Mouse (Mus musculus): ENCODE data around the gene 2900011O08Rik. TPM values are rescaled to one million over a fixed set of nuclear protein-coding genes. Genes with fewer than 3 reads are reported as not detected.
"Not testable (repeated sequence)": the region's sequence is repeated elsewhere in the genome, so short reads cannot be mapped to it uniquely, and the experiment has no call there.

2900011O08Rik gene
- polyA plus RNA-seq, 1 experiment from 2014 or later, result 0.63 TPM

DNA sequence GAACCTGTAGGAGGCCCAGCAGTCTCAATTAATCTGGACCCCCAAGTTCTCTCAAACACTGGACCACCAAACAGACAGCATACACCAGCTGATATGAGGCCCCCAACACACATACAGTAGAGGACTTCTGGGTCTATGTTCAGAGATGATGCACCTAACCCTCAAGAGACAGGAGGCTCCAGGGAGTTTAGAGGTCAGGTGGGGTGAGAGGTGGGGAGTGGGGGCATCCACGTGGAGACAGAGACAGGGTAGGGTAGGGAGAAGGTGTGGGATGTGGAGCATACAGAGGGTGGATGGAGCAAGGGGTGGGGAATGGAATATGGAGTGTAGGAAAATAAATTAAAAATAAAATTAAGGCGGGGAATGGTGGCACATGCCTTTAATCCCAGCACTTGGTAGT lies 82.3 kb downstream of the 2900011O08Rik start:
- H3K36me3 ChIP-seq (ENCODE audit: control insufficient read depth, insufficient read depth); H3K27me3 ChIP-seq (ENCODE audit: control insufficient read depth, insufficient read depth, low read length); H3K9ac ChIP-seq (ENCODE audit: low read length); H3K9me3 ChIP-seq (replicated peaks; ENCODE audit: control insufficient read depth, low read length); H3K27ac ChIP-seq (ENCODE audit: low read length); H3K4me1 ChIP-seq (ENCODE audit: control insufficient read depth, insufficient read depth, low read length); H3K4me2 ChIP-seq (ENCODE audit: low read depth, low read length); ATAC-seq (replicated peaks; ENCODE audit: extremely low read depth, insufficient read depth, low FRiP score); H3K4me3 ChIP-seq (ENCODE audit: low read length): not testable (repeated sequence)
- 68% methylated on average over 2 of the region's 2 CpGs for WGBS

DNA sequence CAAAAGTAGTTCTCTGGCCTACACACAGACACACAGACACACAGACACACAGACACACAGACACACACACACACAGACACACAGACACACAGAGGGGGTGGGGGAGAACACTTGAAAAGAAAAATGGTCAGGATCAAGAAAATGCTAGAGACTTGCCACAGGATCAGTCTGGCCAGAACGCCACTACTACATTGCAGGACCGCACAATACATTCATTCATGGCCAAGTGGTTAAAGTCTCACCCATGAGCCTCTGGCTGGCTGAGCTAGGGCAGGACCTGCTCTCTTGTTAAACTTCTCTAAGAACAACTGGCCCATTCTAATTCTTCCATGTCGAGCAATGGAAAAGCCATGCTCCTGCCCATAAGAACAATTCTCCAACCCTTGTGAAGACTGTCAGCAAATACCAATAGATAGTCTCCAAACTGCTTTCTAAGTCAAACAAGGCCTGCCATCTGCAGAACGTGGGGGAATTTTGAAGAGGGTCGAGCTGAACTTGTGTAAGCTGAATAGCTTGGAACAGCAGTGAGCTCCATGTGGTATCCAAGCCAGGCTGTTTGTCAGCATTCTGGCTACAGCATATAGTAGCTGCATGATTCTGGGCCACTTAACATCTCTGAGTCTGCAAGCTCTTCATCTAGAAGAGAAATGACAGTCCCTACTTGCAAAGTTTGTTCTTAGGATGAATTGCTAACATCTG lies 84.2 kb downstream of the 2900011O08Rik start:
- Histone ChIP-seq H3K4me1 (ENCODE audit: control insufficient read depth, insufficient read depth, low read length) (no peaks in the 10 kb centered on the region), H3K27me3 (ENCODE audit: control insufficient read depth, insufficient read depth, low read length) (no peaks in the 10 kb centered on the region), H3K9ac (ENCODE audit: low read length) (no peak overlapping the region), H3K4me3 (ENCODE audit: low read length) (no peak overlapping the region), H3K27ac (ENCODE audit: low read length) (no peak overlapping the region), H3K9me3 (replicated peaks; ENCODE audit: control insufficient read depth, low read length) (no peaks in the 10 kb centered on the region), H3K4me2 (ENCODE audit: low read depth, low read length) (no peak overlapping the region), H3K36me3 (ENCODE audit: control insufficient read depth, insufficient read depth) (no peaks in the 10 kb centered on the region)
- ATAC-seq (replicated peaks; ENCODE audit: extremely low read depth, insufficient read depth, low FRiP score), result no peak
- WGBS, result 69% methylated on average over 5 of the region's 5 CpGs

DNA sequence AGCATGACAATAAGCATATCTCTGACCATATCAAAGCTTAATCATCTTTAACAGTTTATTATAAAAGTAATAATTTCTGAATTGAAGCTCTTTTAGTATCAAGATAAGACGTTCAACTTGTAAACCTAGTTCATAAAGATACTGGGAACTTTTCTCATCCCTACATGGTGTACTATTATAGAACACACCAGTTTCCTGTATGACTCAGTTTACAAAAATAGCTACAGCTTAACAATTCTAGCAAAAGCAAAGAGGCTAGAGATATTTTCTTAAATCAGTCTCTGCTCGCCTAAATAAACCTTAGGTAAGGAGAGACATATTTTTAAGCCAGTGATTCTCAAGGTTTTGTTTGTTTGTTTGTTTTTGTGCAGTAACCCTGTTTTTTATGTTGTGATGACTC lies 96.5 kb downstream of the 2900011O08Rik start:
- no peak for ATAC-seq (replicated peaks; ENCODE audit: extremely low read depth, insufficient read depth, low FRiP score)
- 45% methylated on average over 2 of the region's 2 CpGs for WGBS
- no peak overlapping the region for H3K4me3 ChIP-seq (ENCODE audit: low read length)

DNA sequence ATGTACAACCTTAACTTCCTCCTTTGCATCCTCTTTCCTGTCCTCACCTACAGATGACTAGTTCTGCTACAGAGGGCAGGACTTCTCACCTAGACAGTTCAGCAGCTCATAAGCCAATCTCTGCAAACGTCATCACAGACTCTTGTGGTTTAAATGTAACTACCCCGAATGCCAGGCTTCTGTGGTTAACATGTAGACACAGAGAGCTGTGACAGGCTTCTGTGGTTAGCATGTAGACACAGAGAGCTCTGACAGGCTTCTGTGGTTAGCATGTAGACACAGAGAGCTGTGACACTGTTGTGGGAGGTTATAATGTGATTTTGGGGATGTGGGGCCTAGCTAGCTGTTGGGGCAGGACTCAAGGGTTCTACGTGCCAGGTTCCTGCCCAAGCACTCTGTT lies 101.8 kb downstream of the 2900011O08Rik start:
- Histone ChIP-seq H3K9me3 (replicated peaks; ENCODE audit: control insufficient read depth, low read length) (no peaks in the 10 kb centered on the region), H3K4me2 (ENCODE audit: low read depth, low read length) (no peak overlapping the region), H3K4me1 (ENCODE audit: control insufficient read depth, insufficient read depth, low read length) (no peaks in the 10 kb centered on the region), H3K4me3 (ENCODE audit: low read length) (no peak overlapping the region), H3K9ac (ENCODE audit: low read length) (no peak overlapping the region), H3K27me3 (ENCODE audit: control insufficient read depth, insufficient read depth, low read length) (no peaks in the 10 kb centered on the region), H3K27ac (ENCODE audit: low read length) (no peak overlapping the region), H3K36me3 (ENCODE audit: control insufficient read depth, insufficient read depth) (no peaks in the 10 kb centered on the region)
- ATAC-seq (replicated peaks; ENCODE audit: extremely low read depth, insufficient read depth, low FRiP score), result no peak
- 51% methylated on average over 3 of the region's 3 CpGs for WGBS

More for the DNA sequence above, 96.5 kb downstream of the 2900011O08Rik start:
- no peaks in the 10 kb centered on the region for H3K9me3 ChIP-seq (replicated peaks; ENCODE audit: control insufficient read depth, low read length)
- H3K36me3 ChIP-seq (ENCODE audit: control insufficient read depth, insufficient read depth), result no peaks in the 10 kb centered on the region
- H3K27me3 ChIP-seq (ENCODE audit: control insufficient read depth, insufficient read depth, low read length), result no peaks in the 10 kb centered on the region
- no peak overlapping the region for H3K27ac ChIP-seq (ENCODE audit: low read length)
- H3K9ac ChIP-seq (ENCODE audit: low read length), result no peak overlapping the region
- no peak overlapping the region for H3K4me2 ChIP-seq (ENCODE audit: low read depth, low read length)
- no peaks in the 10 kb centered on the region for H3K4me1 ChIP-seq (ENCODE audit: control insufficient read depth, insufficient read depth, low read length)

DNA sequence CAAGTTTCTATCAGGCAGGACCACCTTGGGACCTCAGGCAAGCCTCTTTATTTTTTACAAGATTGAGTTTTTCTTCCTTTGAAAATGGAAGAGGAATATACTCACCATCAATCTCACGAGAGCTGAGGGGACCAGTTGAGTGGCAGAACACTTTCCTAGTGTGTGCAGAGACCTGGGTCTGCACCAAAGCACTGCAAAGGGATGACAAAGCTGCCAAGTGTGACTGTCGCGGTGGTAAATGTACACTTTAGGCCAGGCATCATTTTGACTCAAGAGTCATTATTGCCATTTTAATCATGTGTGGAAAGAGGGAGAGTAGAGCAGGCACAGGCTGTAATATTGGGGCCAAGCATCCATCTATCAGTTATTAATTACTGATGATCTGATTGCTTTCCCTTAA lies 102.9 kb downstream of the 2900011O08Rik start:
- no peak for ATAC-seq (replicated peaks; ENCODE audit: extremely low read depth, insufficient read depth, low FRiP score)

DNA sequence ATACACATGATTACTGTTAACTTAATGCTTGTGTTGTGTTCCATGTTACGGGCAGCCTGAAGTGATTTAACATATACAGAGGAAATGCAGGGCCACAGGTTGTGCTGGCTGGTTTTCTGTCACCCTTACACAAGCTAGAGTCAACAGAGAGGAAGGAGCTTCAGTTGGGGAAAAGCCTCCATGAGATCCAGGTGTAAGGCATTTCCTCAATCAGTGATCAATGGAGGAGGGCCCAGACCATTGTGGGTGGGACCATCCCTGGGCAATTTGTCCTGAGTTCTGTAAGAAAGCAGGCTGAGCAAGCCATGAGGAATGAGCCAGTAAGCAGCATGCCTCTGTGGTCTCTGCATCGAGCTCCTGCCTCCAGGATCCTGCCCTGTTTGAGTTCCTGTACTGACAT lies 105.4 kb downstream of the 2900011O08Rik start:
- no peaks in the 10 kb centered on the region for H3K9me3 ChIP-seq (replicated peaks; ENCODE audit: control insufficient read depth, low read length)
- no peaks in the 10 kb centered on the region for H3K27me3 ChIP-seq (ENCODE audit: control insufficient read depth, insufficient read depth, low read length)
- WGBS, result 71% methylated on average over 2 of the region's 2 CpGs
- no peak overlapping the region for H3K4me2 ChIP-seq (ENCODE audit: low read depth, low read length)
- no peak overlapping the region for H3K27ac ChIP-seq (ENCODE audit: low read length)
- no peak overlapping the region for H3K4me3 ChIP-seq (ENCODE audit: low read length)
- H3K4me1 ChIP-seq (ENCODE audit: control insufficient read depth, insufficient read depth, low read length), result no peaks in the 10 kb centered on the region
- no peak overlapping the region for H3K9ac ChIP-seq (ENCODE audit: low read length)
- no peak for ATAC-seq (replicated peaks; ENCODE audit: extremely low read depth, insufficient read depth, low FRiP score)
- no peaks in the 10 kb centered on the region for H3K36me3 ChIP-seq (ENCODE audit: control insufficient read depth, insufficient read depth)

More for the DNA sequence above, 102.9 kb downstream of the 2900011O08Rik start:
- 76% methylated on average over 3 of the region's 3 CpGs for WGBS
- Histone ChIP-seq H3K9ac (ENCODE audit: low read length) (no peak overlapping the region), H3K27me3 (ENCODE audit: control insufficient read depth, insufficient read depth, low read length) (no peaks in the 10 kb centered on the region), H3K4me1 (ENCODE audit: control insufficient read depth, insufficient read depth, low read length) (no peaks in the 10 kb centered on the region), H3K4me3 (ENCODE audit: low read length) (no peak overlapping the region), H3K4me2 (ENCODE audit: low read depth, low read length) (no peak overlapping the region), H3K27ac (ENCODE audit: low read length) (no peak overlapping the region), H3K9me3 (replicated peaks; ENCODE audit: control insufficient read depth, low read length) (no peaks in the 10 kb centered on the region), H3K36me3 (ENCODE audit: control insufficient read depth, insufficient read depth) (no peaks in the 10 kb centered on the region)

DNA sequence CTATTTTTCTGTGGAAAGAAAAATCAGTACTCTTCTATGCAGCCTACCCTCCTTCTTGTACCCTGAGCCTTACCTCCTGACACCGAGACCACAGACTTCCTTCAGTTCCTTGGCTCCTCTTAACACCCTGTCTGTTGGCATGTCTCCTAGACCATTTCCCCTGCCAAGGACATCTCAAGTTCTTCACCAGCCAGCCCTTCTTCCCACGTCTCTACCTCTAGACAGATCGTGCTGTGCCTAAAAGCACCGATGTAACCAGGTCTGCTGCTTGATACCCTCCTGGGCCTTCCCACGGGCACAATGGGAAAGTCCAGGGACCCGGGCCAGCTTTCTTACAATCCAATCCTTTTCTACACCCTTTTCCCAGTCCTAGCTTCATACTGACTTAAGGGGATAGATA lies 119.5 kb downstream of the 2900011O08Rik start:
- no peaks in the 10 kb centered on the region for H3K27me3 ChIP-seq (ENCODE audit: control insufficient read depth, insufficient read depth, low read length)
- WGBS, result 78% methylated on average over 6 of the region's 6 CpGs
- H3K9ac ChIP-seq (ENCODE audit: low read length), result no peak overlapping the region
- H3K27ac ChIP-seq (ENCODE audit: low read length), result no peak overlapping the region
- H3K9me3 ChIP-seq (replicated peaks; ENCODE audit: control insufficient read depth, low read length), result no peaks in the 10 kb centered on the region
- no peak for ATAC-seq (replicated peaks; ENCODE audit: extremely low read depth, insufficient read depth, low FRiP score)
- peaks cover 14% of the 10 kb centered on the region for H3K36me3 ChIP-seq (ENCODE audit: control insufficient read depth, insufficient read depth)
- no peak overlapping the region for H3K4me2 ChIP-seq (ENCODE audit: low read depth, low read length)
- H3K4me3 ChIP-seq (ENCODE audit: low read length), result no peak overlapping the region
- H3K4me1 ChIP-seq (ENCODE audit: control insufficient read depth, insufficient read depth, low read length), result no peaks in the 10 kb centered on the region

DNA sequence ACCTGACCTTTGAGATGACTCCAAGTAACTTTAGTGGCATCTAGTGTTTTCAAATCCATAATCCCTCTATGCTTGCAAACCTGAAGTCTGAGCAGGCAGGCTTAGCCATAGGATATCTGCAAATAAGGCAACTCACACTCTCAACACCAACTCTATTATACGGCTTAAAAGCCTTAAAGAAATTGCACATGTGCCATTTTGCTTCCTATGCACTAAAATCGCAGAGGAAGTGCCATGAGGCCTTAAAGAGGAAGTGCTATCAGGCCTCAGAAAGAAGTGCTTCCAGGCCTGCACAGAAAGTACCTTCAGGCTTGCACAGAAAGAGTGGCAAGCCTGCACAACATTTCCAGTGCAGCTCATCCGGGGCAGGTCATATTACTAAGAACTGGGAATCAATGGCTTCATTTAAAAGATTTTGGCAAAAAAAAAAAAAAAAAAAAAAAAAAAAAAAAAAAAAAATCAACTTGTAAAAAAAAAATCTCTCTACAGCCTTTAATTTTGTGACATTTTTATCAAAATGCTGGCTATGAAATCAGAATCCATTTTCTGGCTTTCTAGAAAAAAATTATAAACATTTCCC lies 123.3 kb downstream of the 2900011O08Rik start:
- 78% methylated on average over 3 of the region's 3 CpGs for WGBS
- no peak for ATAC-seq (replicated peaks; ENCODE audit: extremely low read depth, insufficient read depth, low FRiP score)
- peaks cover 36% of the 10 kb centered on the region for H3K36me3 ChIP-seq (ENCODE audit: control insufficient read depth, insufficient read depth)

DNA sequence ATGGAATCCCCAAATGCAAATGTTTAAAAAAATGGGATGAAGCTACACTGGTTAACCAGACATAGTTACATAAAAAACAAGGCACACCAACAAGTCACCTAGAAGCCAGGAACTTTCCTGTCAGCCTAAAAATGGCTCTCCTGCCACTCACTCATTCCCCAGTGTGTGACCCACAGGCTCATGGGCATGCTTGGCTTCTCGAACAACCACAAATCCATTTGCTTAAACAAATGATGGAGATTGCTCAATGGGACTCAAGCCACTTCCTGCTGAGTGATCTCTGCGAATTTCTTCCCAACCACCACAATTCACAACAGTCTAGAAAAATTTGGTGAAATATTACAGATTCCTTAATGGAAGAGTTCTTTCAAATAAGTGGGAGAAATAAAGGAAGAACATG lies 124.5 kb downstream of the 2900011O08Rik start:
- Histone ChIP-seq H3K4me3 (ENCODE audit: low read length) (no peak overlapping the region), H3K27me3 (ENCODE audit: control insufficient read depth, insufficient read depth, low read length) (no peaks in the 10 kb centered on the region), H3K9me3 (replicated peaks; ENCODE audit: control insufficient read depth, low read length) (no peaks in the 10 kb centered on the region), H3K27ac (ENCODE audit: low read length) (no peak overlapping the region), H3K36me3 (ENCODE audit: control insufficient read depth, insufficient read depth) (peaks cover 41% of the 10 kb centered on the region), H3K4me1 (ENCODE audit: control insufficient read depth, insufficient read depth, low read length) (no peaks in the 10 kb centered on the region), H3K9ac (ENCODE audit: low read length) (no peak overlapping the region), H3K4me2 (ENCODE audit: low read depth, low read length) (no peak overlapping the region)
- 86% methylated on average over 2 of the region's 2 CpGs for WGBS
- no peak for ATAC-seq (replicated peaks; ENCODE audit: extremely low read depth, insufficient read depth, low FRiP score)

More for the DNA sequence above, 123.3 kb downstream of the 2900011O08Rik start:
- no peaks in the 10 kb centered on the region for H3K4me1 ChIP-seq (ENCODE audit: control insufficient read depth, insufficient read depth, low read length)
- H3K4me3 ChIP-seq (ENCODE audit: low read length), result no peak overlapping the region
- H3K27me3 ChIP-seq (ENCODE audit: control insufficient read depth, insufficient read depth, low read length), result no peaks in the 10 kb centered on the region
- H3K4me2 ChIP-seq (ENCODE audit: low read depth, low read length), result no peak overlapping the region
- no peak overlapping the region for H3K9ac ChIP-seq (ENCODE audit: low read length)
- no peaks in the 10 kb centered on the region for H3K9me3 ChIP-seq (replicated peaks; ENCODE audit: control insufficient read depth, low read length)
- no peak overlapping the region for H3K27ac ChIP-seq (ENCODE audit: low read length)

Measured in heart, embryonic 16.5 days (tissue).